Mouse (Mus musculus) v-Abl transformed pro-B cells (cell line): ENCODE measurements around the gene Dhrs1.

Experiments
- in situ Hi-C, 2 experiments: fragments of 400-800 bp; cut with MboI; formaldehyde crosslinking; loops; one replicate each; pipeline ENCODE4 v1.15.1; 2025; ENCODE audit not compliant: unreplicated experiment in 2 of 2

Gene Dhrs1

DNA sequence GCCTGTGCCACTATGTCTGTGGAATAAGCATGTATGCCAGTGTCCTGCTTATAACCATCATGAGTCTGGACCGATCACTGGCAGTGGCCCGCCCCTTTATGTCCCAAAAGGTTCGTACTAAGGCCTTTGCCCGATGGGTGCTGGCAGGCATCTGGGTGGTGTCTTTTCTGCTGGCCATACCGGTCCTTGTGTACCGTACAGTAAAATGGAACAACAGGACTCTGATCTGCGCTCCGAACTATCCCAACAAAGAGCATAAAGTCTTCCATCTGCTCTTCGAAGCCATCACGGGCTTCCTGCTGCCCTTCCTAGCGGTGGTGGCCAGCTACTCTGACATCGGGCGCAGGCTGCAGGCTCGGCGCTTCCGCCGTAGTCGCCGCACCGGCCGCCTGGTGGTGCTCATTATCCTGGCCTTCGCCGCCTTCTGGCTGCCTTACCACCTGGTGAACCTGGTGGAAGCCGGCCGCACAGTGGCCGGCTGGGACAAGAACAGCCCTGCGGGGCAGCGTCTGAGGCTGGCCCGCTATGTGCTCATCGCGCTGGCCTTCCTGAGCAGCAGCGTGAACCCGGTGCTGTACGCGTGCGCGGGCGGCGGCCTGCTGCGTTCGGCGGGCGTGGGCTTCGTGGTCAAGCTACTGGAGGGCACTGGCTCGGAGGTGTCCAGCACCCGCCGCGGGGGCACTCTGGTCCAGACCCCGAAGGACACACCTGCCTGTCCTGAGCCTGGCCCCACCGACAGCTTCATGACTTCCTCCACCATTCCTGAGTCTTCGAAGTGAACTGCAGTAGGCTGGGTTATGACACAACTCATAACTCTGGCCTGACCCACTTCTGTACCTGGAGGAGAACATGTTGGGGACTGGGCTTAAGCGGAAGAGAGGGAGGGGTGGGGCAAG, 22.3 kb upstream of the Dhrs1 start:
- in situ Hi-C loops = loop anchor here in 1 of 2 experiments (25.0 kb wide), 1 partner anchor 655 kb away; the partner anchor contains the start of genes Ap1g2 and Jph4

DNA sequence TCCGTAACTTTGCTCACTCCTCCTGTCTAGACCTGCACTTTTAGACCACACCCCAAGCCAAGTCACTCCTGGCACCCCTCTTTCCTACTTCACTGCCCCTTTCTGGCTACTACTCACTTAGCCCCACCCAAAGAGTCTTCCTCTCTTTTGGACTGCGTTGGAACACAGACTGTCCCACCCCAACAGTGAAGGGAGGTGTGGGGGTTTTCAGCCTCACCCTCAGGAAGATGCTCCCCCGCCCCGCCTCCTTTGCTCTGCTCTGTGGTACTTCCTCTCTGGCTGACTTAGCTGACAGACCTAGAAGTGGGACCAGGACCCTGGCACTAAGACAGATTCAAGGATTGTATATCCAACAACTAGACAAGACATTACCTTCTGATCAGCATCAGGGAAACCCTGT, 20.2 kb upstream of the Dhrs1 start, which contains the start of gene Ltb4r1:
TSS of gene Ltb4r1 (plus strand) at position 267 of the 400 bp plus-strand sequence.
- in situ Hi-C loops = loop anchor here in 1 of 2 experiments (25.0 kb wide), 1 partner anchor 653 kb away; the partner anchor contains the start of genes Ap1g2 and Jph4

DNA sequence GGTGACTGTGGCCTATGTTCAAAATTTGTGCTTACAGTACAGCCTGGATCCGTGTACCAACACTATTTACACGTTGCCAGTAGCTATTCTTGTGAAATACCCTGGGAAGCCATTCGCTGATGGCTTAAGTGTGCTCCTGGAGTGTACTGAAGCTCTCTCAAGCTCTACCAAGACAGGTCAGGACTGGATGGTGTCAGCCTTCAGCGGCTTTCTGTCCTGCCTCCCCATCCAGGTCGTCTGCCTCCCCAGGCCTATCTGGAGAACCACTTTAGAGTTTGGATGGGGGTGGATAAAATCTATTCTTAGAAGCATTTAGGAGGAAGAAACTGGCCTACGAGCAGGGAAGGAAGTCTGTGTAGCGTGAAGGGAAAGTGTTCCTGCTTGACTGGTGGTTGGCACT, 17.7 kb upstream of the Dhrs1 start:
- in situ Hi-C loops = loop anchor here in 1 of 2 experiments (25.0 kb wide), 1 partner anchor 651 kb away; the partner anchor contains the start of genes Ap1g2 and Jph4

DNA sequence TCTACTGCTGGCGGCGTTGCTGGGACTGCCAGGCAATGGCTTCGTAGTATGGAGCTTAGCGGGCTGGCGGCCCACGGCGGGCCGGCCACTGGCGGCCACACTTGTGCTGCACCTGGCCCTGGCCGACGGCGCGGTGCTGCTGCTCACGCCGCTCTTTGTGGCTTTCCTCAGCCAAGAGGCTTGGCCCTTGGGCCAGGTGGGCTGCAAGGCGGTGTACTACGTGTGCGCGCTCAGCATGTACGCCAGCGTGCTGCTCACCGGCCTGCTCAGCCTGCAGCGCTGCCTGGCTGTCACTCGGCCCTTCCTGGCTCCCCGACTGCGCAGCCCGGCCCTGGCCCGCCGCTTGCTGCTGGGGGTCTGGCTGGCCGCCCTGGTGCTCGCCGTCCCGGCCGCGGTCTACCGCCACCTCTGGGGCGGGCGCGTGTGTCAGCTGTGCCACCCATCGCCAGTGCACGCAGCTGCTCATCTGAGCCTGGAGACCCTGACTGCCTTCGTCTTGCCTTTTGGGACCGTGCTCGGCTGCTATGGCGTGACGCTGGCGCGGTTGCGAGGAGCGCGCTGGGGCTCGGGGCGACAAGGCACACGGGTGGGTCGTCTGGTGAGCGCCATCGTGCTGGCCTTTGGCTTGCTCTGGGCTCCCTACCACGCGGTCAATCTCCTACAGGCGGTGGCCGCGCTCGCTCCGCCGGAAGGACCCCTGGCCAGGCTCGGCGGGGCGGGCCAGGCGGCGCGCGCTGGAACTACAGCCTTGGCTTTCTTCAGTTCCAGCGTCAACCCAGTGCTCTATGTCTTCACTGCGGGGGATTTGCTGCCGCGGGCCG, 16.7 kb upstream of the Dhrs1 start:
- in situ Hi-C loops = loop anchor here in 1 of 2 experiments (25.0 kb wide), 1 partner anchor 650 kb away; the partner anchor contains the start of genes Ap1g2 and Jph4

DNA sequence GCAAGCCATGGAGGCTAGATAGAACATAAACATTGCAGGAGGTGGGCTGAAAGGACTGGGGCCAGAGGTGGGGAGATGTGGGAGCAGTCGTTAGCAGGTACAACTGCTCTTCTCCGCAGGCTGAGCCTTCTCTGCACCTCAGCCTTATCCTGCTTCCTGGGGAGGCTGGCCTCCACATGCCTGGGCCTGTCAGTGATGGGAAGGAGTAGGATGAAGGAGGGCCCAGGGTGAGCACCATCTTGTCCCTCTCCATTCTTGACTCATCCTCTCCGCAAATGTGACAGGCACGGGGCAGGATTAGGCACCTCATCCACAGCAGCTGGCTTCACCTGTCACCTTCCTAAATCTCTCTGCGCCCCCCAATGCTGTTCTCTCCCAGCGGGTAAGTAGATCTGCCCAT, 15.7 kb upstream of the Dhrs1 start, which contains the start of gene Ltb4r2:
TSS of gene Ltb4r2 (plus strand) at position 266 of the 400 bp plus-strand sequence.
- in situ Hi-C loops = loop anchor here in 1 of 2 experiments (25.0 kb wide), 1 partner anchor 649 kb away; the partner anchor contains the start of genes Ap1g2 and Jph4

DNA sequence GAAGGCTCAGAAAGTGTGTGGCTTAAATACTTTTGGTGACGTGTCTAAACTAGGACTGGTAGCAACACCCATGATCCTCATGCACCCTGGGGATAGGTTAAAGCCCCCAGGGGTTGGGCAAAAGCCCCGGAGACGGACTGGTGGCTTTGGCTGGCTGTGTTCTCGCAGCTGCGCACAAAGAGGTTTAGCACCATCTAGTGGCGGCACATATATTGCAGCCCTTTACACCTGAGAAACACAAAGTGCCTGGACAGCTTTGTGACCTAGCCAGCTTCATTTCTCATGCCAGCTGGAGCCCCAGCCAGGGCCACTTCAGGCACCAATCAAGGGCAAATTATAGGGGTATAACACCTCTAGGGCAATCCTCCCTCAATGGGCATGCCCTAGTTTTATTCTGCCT, 14.7 kb upstream of the Dhrs1 start:
- in situ Hi-C loops = loop anchor here in 1 of 2 experiments (25.0 kb wide), 1 partner anchor 648 kb away; the partner anchor contains the start of genes Ap1g2 and Jph4

DNA sequence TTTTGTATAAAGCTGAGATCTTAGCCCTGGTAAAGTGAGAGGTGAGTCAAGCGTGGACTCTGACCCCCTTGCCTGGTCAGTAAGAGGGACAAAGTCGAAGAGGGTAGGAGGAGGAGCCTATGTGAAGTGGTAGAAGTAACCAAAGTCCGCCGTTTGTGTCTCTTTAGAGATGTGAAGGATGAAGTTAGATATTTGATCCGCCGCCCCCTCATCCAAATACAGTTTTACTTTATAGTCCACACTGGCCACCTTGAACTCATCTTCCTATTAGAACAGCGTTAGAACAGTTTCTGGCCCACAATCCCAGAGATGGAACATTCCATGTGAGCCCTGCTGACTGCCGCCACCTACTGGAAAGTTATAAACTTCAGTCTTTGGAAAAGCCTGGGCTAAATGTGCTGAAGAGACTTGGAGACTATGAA, 12.9 kb upstream of the Dhrs1 start, which contains the start of gene Cideb:
TSS of gene Cideb (minus strand) at position 96 of the 422 bp plus-strand sequence.
- in situ Hi-C loops = loop anchor here (10.0 to 25.0 kb wide), 3 partner anchors 264 to 654 kb away; partner anchors contain the start of genes Ap1g2 (in 2 of the 2), Carmil3 (in 1 of the 2) and Jph4 (in 1 of the 2)

DNA sequence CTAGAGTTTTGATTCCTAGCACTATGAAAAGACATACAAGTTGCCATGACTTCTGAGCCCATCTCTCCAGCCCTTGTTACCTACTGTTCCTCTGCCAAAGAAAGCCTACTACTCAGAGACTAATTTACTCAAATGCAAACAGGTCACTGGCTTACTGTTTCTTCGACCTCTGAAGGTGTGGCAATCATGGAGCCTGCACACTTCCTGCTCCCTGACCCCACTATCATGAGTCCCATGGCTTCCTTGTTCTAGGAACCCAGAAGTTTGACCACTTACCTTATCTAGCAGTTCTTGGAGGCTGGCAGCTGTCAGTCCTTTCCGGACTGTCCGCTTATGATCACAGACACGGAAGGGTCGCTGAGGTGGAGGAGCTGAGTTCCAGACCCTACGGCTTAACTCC, 12.1 kb upstream of the Dhrs1 start:
- in situ Hi-C loops = loop anchor here (10.0 to 25.0 kb wide), 3 partner anchors 263 to 653 kb away; partner anchors contain the start of genes Ap1g2 (in 2 of the 2), Carmil3 (in 1 of the 2) and Jph4 (in 1 of the 2)

DNA sequence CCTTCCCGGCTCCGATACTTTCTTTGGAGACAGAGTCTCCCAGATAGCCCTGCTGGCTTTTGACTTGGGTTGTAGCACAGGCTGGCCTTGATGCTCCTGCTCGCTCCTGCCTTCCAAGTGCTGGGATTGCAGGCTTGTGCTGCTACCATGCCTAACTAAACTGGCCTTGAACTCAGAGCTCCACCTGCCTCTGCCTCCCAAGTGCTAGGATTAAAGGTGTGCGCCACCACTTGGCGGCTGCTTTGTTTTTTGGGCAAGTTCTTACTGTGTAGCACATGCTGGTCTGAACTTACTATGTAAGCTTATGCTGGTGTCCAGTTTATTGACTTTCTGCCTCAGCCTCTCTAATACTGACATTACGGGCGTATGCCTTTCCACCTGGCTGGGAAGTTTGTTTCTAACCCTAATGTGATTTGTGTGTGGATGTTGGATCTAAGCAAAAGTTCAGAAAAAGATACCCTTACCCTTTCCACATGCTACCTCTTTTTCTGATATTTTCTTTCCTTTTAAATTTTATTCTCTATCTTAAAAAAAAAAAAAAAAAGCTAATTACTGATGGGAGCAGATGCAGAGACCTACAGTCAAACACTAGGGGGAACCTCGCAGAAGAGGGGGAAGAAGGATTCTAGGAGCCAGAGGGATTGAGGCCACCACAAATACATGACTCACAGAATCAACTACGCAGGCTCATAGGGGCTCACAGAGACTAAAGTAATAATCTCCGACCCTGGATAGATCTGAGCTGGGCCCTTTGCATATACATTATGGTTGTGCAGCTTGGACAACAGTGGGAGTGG, 1.8 kb upstream of the Dhrs1 start:
- in situ Hi-C loops = no loop called here

DNA sequence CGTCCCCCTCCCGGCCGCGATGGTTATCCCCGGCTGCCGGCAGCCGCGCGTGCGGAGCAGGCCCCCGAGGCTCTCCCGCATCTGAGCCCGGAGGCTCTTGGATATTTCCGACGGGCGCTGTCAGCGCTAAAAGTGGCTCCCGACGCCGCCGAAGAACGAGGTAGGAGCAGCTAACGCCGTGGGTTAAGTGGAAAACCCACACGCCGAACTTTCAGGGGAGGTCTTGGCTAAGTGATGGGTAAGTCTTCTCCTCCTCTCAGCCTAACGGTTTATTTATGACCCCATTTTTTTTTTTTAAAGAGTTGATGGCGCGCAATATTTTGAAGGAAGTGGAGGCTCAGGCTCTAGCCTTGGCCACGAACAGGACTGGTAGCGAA, 359 bp upstream of the Dhrs1 start:
- in situ Hi-C loops = no loop called here

DNA sequence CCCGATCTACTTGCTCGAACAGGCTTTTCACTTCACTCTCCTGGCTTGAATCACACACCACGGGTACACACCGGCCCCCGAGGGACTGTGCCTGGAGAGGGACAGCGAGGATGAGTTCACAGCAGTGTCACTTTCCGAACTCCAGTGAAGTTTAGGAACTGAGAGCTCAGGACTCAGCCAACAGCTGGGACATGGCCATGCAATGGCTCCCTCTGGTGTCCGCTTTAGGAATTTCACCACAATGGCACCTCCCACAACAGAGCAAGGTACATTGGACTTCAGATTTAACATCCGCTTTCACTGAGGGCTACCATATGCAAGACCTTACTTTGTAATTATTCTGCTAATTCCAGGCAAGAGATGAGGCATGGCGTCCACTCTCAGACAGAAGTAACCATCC, 1.8 kb downstream of the Dhrs1 start:
- in situ Hi-C loops = loop anchor here (5.0 kb wide), 1 partner anchor 61 kb away; the partner anchor contains the start of gene Tinf2 (in 2 of the 2)

DNA sequence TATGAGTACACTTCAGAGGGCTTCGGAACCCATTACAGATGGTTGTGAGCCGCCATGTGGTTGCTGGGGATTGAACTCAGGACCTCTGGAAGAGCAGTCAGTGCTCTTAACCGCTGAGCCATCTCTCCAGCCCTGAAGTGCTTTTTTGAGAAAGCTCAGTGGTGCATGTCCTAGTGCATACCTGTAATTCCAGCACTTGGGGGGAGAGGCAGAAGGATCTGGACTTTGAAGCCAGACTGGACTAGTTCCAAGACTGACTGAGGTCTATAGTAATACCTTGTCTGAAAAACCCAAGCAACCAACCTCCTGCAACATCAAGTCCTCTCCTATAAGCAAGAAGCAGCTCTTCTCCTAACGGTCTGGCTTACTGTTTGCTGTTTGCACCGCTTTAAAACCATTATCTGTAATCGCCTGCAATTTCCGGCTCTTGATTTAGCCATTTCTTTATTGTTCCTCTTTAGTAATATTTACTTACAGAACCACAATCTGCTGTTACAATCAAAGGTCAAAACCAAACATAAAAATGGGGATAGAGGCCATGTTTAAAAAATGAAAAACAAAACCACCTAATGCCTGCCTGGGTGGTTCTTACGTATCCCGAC, 8.3 kb downstream of the Dhrs1 start:
- in situ Hi-C loops = no loop called here

DNA sequence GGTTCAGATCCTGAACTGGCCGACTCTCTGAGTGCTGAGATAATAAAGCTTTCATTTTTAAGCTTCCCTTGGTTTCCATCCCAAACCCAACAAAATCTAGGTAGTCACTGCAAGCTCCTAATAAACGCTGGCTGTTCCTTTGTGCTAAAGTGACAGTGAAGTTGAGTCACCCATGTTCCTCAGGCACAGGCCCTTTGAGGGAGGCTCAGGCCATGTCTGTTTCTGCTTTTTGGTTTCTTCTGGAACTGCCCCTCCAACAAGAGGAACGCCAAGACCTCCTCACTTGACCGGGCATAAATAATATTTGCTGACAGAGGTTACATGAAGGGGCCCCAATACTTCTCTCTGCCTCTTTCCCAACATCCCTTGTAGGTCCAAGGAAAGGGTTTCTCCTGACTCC, 9.7 kb downstream of the Dhrs1 start:
- in situ Hi-C loops = no loop called here

DNA sequence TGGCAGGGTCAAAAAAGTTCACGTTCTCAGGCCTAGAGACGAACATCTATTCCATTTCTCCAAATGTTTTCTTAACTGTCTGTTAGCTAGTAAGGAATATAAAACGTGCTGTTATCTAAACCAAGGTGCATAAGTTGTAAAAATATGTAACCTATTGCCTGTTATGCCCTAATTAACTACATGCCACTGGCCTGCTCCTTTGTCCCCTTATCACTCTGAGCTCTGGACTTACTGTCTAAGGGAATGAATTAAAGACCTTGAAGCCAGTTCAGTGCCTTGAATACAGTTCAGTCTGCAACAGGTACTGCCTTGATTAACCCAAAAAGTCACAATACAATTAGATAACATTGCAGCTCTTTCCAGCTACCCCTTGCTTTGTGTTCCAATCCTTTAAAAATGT, 10.2 kb downstream of the Dhrs1 start:
- in situ Hi-C loops = no loop called here

DNA sequence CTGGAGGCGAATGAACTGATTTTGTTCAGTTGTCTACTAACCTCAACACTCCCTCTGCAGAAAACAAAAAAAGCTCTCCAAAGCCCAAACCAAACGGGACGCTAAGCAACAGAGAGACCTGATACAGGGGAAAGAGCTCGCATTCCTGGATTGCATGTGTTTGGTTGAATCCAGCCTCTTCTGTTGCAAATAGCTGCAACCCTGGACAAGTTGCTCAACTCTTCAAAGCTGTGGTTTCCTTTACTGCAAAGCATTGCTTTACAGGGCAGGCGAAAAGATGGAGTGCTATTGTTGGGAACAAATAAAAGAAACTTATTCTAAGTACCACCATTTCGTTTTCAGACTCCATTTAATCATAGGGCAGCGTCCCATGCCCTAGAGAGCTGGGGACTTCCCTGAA, 10.6 kb downstream of the Dhrs1 start:
- in situ Hi-C loops = no loop called here

DNA sequence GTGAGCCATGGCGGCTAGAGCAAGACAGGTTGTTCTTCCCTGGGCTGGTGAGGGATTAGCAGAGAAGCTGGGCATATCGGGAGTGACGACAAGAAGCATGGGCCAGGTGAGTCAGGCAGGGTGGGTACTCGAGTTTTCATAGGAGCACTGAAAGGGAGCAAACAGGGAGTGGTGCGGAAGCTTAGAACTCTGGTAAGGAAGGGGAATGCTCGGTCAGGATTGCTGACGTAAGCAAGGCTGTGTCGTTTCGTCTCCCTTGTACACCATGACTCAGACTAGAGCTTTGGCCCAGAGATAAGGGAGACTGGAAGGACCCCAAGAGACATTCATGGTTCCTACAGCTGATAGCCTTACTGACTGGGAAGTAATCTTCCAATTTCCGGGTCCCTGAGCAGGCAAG, 11.6 kb downstream of the Dhrs1 start:
- in situ Hi-C loops = no loop called here

DNA sequence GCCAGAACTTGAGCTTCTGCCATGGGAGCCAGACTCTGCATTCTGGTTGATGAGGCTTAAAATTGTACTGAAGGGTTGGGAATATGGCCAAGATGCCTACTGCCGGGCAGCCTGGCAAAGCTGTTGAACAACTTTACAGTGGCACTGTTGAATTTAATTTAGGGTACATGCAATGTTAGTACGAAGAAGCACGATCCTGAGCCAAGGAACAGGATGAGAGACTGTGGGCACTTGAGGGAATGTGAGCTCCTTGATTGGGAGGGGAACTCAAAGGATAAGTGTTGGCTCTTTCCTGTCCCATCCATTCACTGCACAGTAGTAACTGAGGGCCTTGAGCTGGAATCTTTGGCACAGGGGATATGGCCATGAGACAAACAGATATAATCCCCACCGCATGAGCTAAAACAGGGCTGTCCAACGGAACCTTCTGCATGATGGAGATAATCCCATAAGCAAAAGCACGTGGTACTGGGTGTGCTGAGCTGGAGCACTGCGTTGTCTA, 14.9 kb downstream of the Dhrs1 start:
- in situ Hi-C loops = no loop called here

DNA sequence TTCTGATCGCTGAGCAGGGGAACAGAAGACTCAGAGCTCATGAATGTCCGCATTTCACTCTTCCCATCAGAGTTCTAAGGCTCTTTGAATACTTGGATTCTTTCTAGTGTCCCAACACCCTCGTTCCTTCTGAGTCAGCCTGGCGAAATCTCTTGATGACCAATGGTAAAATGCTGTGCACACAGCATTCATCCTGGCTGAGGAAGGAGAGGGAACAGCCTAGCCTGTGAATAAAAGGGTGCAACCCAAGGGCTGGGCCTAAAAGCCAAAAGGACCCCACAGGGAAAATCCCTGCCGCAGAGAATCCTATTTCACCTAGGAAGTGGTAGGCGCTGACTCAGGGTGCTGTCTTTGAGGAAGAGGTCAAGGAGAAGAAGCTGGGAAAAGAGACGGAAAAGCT, 15.4 kb downstream of the Dhrs1 start:
- in situ Hi-C loops = no loop called here
